Mouse (Mus musculus) limb, embryonic 14.5 days (tissue): ENCODE data around the gene Cfl1. TPM values are rescaled to one million over a fixed set of nuclear protein-coding genes. Genes with fewer than 3 reads are reported as not detected.

Source experiments
- ATAC-seq: fragments of 200-750 bp; cut with Nextera tagmentation; 2 replicates; pipeline ENCODE4 v1.8.0; 2017; ENCODE audit warnings: low read depth, moderate number of reproducible peaks, moderate TSS enrichment; ENCODE audit not compliant: low FRiP score
- DNase-seq: peaks from one replicate; pipeline ENCODE4 v3.0.0-alpha.2; 2015; ENCODE audit warnings: low spot score
- H3K27ac ChIP-seq: fragments of 300-500 bp; sonication (generic); replicated peaks from 2 replicates; pipeline ENCODE4 v1.5.1; 2014; ENCODE audit warnings: low read depth, mild to moderate bottlenecking, low read length, moderate library complexity, mixed read lengths
- H3K27me3 ChIP-seq: fragments of 300-500 bp; sonication (generic); 2 replicates; pipeline ENCODE4 v1.6.1; 2014; ENCODE audit warnings: low read length, mixed read lengths; ENCODE audit not compliant: control insufficient read depth, insufficient read depth
- H3K36me3 ChIP-seq: fragments of 300-500 bp; sonication (generic); 2 replicates; pipeline ENCODE4 v1.6.1; 2014; ENCODE audit warnings: mild to moderate bottlenecking, low read length, moderate library complexity, mixed read lengths; ENCODE audit not compliant: control insufficient read depth, insufficient read depth
- H3K4me1 ChIP-seq: fragments of 300-500 bp; sonication (generic); 2 replicates; pipeline ENCODE4 v1.6.1; 2014; ENCODE audit warnings: antibody characterized with exemption, low read length, mixed read lengths; ENCODE audit not compliant: control insufficient read depth, insufficient read depth
- H3K4me2 ChIP-seq: fragments of 300-500 bp; sonication (generic); replicated peaks from 2 replicates; pipeline ENCODE4 v1.6.1; 2014; ENCODE audit warnings: low read depth, mild to moderate bottlenecking, low read length, moderate library complexity; ENCODE audit not compliant: severe bottlenecking
- H3K4me3 ChIP-seq: fragments of 300-500 bp; sonication (generic); replicated peaks from 2 replicates; pipeline ENCODE4 v1.5.1; 2014; ENCODE audit warnings: low read length
- H3K9ac ChIP-seq: fragments of 300-500 bp; sonication (generic); 2 replicates; pipeline ENCODE4 v1.6.1; 2014; ENCODE audit warnings: mild to moderate bottlenecking, low read depth, low read length, moderate library complexity; ENCODE audit not compliant: severe bottlenecking
- H3K9me3 ChIP-seq: fragments of 300-500 bp; sonication (generic); 2 replicates; pipeline ENCODE4 v1.6.1; 2016; ENCODE audit warnings: low read length; ENCODE audit not compliant: control insufficient read depth
- POLR2A ChIP-seq: fragments of 200-500 bp; IDR thresholded peaks from 2 replicates; pipeline ENCODE4 v1.8.0; 2012; ENCODE audit warnings: inconsistent platforms, mild to moderate bottlenecking, moderate library complexity, borderline replicate concordance; ENCODE audit not compliant: insufficient read depth, insufficient read length; ENCODE audit errors: extremely low read depth
- WGBS: fragments of 180-500 bp; shearing (Covaris S2); extraction: QIAGEN DNeasy Blood & Tissue Kit; methylation state at CpG from one replicate; pipeline ENCODE4 v1.1.7; 2014; 5-methylcytosine and 5-hydroxymethylcytosine counted together
- polyA plus RNA-seq, 2 experiments: library from polyadenylated mRNA; depleted of rRNA in 1 of 2; stranded (reverse) in 1 of 2; unstranded in 1 of 2; fragments of >200 nt; fragmentation: Nextera tagmentation in 1 of 2; extraction: Ambion mirVana in 1 of 2; gene quantifications; 2 replicates each; pipeline versions ENCODE4 v1.2.1 to v1.2.3; 2012 to 2014

Cfl1 gene
- polyA plus RNA-seq (2012; rRNA removed): 913 and 966 TPM in 2 replicates
- 2,572 and 2,655 TPM in 2 replicates for polyA plus RNA-seq (2014; fragmentation: Nextera tagmentation; extraction: Ambion mirVana)

- ATAC-seq: peak; percentile 61
- peak within 1 kb of the TSS; percentile 97 for H3K27ac ChIP-seq
- peaks cover 41% of the 10 kb centered on the region for H3K36me3 ChIP-seq
- peaks cover 19% of the 10 kb centered on the region for H3K4me1 ChIP-seq
- H3K4me2 ChIP-seq: peak within 1 kb of the TSS; percentile 77
- H3K27me3 ChIP-seq: no peaks in the 10 kb centered on the region
- peak within 1 kb of the TSS; percentile 98 for H3K4me3 ChIP-seq
- peak; percentile 96 for DNase-seq
- under 1% methylated on average over 47 of the region's 62 CpGs for WGBS
- TF ChIP-seq POLR2A: peak; percentile 96; the same call in 1 of the 2 replicates
- H3K9ac ChIP-seq: peak within 1 kb of the TSS; percentile 90
- no peaks in the 10 kb centered on the region for H3K9me3 ChIP-seq
Measured at GRCm38 (mm10) chr19:5490313-5490897, at the start of gene Cfl1. TSS of gene Cfl1 (plus strand) at chr19:5490455.

- peaks cover 9% of the 10 kb centered on the region for H3K4me1 ChIP-seq
- H3K4me2 ChIP-seq: no peak overlapping the region
- TF ChIP-seq POLR2A: no peak
- ATAC-seq (no peak), DNase-seq (no peak)
- no peaks in the 10 kb centered on the region for H3K36me3 ChIP-seq
- H3K27me3 ChIP-seq: peaks cover 37% of the 10 kb centered on the region
- no peak overlapping the region for H3K9ac ChIP-seq
- H3K9me3 ChIP-seq: no peaks in the 10 kb centered on the region; the same call in 1 of the 2 replicates
- H3K27ac ChIP-seq: no peak overlapping the region
- no peak overlapping the region for H3K4me3 ChIP-seq
- WGBS: 54% methylated on average over 9 of the region's 9 CpGs
Measured at GRCm38 (mm10) chr19:5444371-5444908, 45.8 kb upstream of the Cfl1 start.

- H3K9me3 ChIP-seq: no peaks in the 10 kb centered on the region; the same call in 1 of the 2 replicates
- H3K36me3 ChIP-seq: no peaks in the 10 kb centered on the region
- no peak overlapping the region for H3K9ac ChIP-seq
- H3K4me3 ChIP-seq: no peak overlapping the region
- no peak overlapping the region for H3K4me2 ChIP-seq
- H3K4me1 ChIP-seq: peaks cover 9% of the 10 kb centered on the region
- 27% methylated on average over 7 of the region's 7 CpGs for WGBS
- DNase-seq (no peak), ATAC-seq (no peak)
- peaks cover 40% of the 10 kb centered on the region for H3K27me3 ChIP-seq
- H3K27ac ChIP-seq: no peak overlapping the region
- TF ChIP-seq POLR2A: no peak
Measured at GRCm38 (mm10) chr19:5444954-5445353, 45.3 kb upstream of the Cfl1 start.

GRCm38 (mm10) chr19:5445747-5446146 is 44.5 kb upstream of the Cfl1 start:
- TF ChIP-seq POLR2A: no peak
- Histone ChIP-seq H3K9me3 (no peaks in the 10 kb centered on the region), H3K27ac (no peak overlapping the region), H3K4me2 (no peak overlapping the region), H3K4me1 (peaks cover 9% of the 10 kb centered on the region), H3K9ac (no peak overlapping the region), H3K4me3 (no peak overlapping the region), H3K27me3 (peaks cover 40% of the 10 kb centered on the region), H3K36me3 (no peaks in the 10 kb centered on the region)
- ATAC-seq: no peak
- WGBS: 79% methylated on average over 5 of the region's 5 CpGs
- no peak for DNase-seq

- TF ChIP-seq POLR2A: no peak
- DNase-seq: peak; percentile 41
- Histone ChIP-seq H3K4me1 (peaks cover 9% of the 10 kb centered on the region), H3K9ac (peak within 1 kb of the TSS; percentile 45), H3K4me2 (peak within 1 kb of the TSS; percentile 94), H3K27me3 (peaks cover 40% of the 10 kb centered on the region), H3K4me3 (peak within 1 kb of the TSS; percentile 51), H3K36me3 (no peaks in the 10 kb centered on the region), H3K27ac (no peak within 1 kb of the TSS), H3K9me3 (no peaks in the 10 kb centered on the region)
- WGBS: 2% methylated on average over 58 of the region's 70 CpGs
- peak; percentile 60 for ATAC-seq
Measured at GRCm38 (mm10) chr19:5447515-5448353, 42.5 kb upstream of the Cfl1 start, which contains the start of gene Fosl1. TSS of gene Fosl1 (plus strand) at chr19:5447547.
